Mouse (Mus musculus): ENCODE data around the gene Fam234b.

GRCm38 (mm10) chr6:135206909-135207308 lies 9.1 kb downstream of the Fam234b start:
- TF ChIP-seq CTCF (IDR thresholded peaks at IDR 0.05; ENCODE audit: borderline replicate concordance, extremely low read depth, insufficient read depth, insufficient read length) (no peak), POLR2A (IDR thresholded peaks at IDR 0.05; ENCODE audit: borderline replicate concordance, extremely low read depth, insufficient read depth, insufficient read length, poor library complexity, severe bottlenecking) (no peak)
